Mouse (Mus musculus): ENCODE data around the gene Eif5a. TPM values are rescaled to one million over a fixed set of nuclear protein-coding genes. Genes with fewer than 3 reads are reported as not detected.

Eif5a gene
- polyA plus RNA-seq, 1 experiment from 2014 or later, result 2,006 TPM

GRCm38 (mm10) chr11:69945216-69945615, 23.5 kb upstream of the Eif5a start:
- 0 out of 2 replicates have a peak overlapping the region, but pooled peaks have one; percentile 20 for H3K4me2 ChIP-seq

GRCm38 (mm10) chr11:69940962-69941361, 19.2 kb upstream of the Eif5a start:
- Histone ChIP-seq H3K27me3 (ENCODE audit: insufficient read depth, low read length) (peaks cover 14% of the 10 kb centered on the region), H3K9ac (no peak overlapping the region), H3K27ac (ENCODE audit: low read depth) (no peak overlapping the region), H3K4me3 (ENCODE audit: low read depth, low read length) (no peak overlapping the region), H3K36me3 (ENCODE audit: insufficient read depth) (peaks cover 34% of the 10 kb centered on the region; the same call in 1 of the 2 replicates), H3K4me2 (no peak overlapping the region), H3K4me1 (ENCODE audit: insufficient read depth) (peaks cover 10% of the 10 kb centered on the region; the same call in 1 of the 2 replicates), H3K9me3 (ENCODE audit: low read depth, low read length) (no peaks in the 10 kb centered on the region)
- ATAC-seq (ENCODE audit: insufficient read depth) (no peak), DNase-seq (no peak)
- 56% methylated on average over 4 of the region's 4 CpGs for WGBS
- TF ChIP-seq CTCF (IDR thresholded peaks at IDR 0.05; ENCODE audit: low read depth), result no peak

More at GRCm38 (mm10) chr11:69945216-69945615, 23.5 kb upstream of the Eif5a start:
- ATAC-seq (ENCODE audit: insufficient read depth) (no peak), DNase-seq (no peak)
- no peak overlapping the region for H3K4me3 ChIP-seq (ENCODE audit: low read depth, low read length)
- no peaks in the 10 kb centered on the region for H3K9me3 ChIP-seq (ENCODE audit: low read depth, low read length)
- no peaks in the 10 kb centered on the region for H3K27me3 ChIP-seq (ENCODE audit: insufficient read depth, low read length)
- no peak for TF ChIP-seq CTCF (IDR thresholded peaks at IDR 0.05; ENCODE audit: low read depth)
- no peak overlapping the region for H3K9ac ChIP-seq
- 62% methylated on average over 13 of the region's 13 CpGs for WGBS
- peaks cover 34% of the 10 kb centered on the region; the same call in 1 of the 2 replicates for H3K36me3 ChIP-seq (ENCODE audit: insufficient read depth)
- H3K4me1 ChIP-seq (ENCODE audit: insufficient read depth), result peaks cover 13% of the 10 kb centered on the region; the same call in 1 of the 2 replicates
- no peak overlapping the region for H3K27ac ChIP-seq (ENCODE audit: low read depth)

- Histone ChIP-seq H3K4me3 (ENCODE audit: low read depth, low read length) (no peak overlapping the region), H3K9me3 (ENCODE audit: low read depth, low read length) (no peaks in the 10 kb centered on the region), H3K9ac (no peak overlapping the region), H3K4me2 (no peak overlapping the region), H3K27me3 (ENCODE audit: insufficient read depth, low read length) (peaks cover 26% of the 10 kb centered on the region), H3K36me3 (ENCODE audit: insufficient read depth) (peaks cover 23% of the 10 kb centered on the region; the same call in 1 of the 2 replicates), H3K27ac (ENCODE audit: low read depth) (no peak overlapping the region), H3K4me1 (ENCODE audit: insufficient read depth) (peaks cover 6% of the 10 kb centered on the region; the same call in 1 of the 2 replicates)
- 88% methylated on average over 17 of the region's 17 CpGs for WGBS
- DNase-seq (no peak), ATAC-seq (ENCODE audit: insufficient read depth) (no peak)
- no peak for TF ChIP-seq CTCF (IDR thresholded peaks at IDR 0.05; ENCODE audit: low read depth)
These were observed 18.0 kb upstream of the Eif5a start for GRCm38 (mm10) chr11:69939731-69940130.

GRCm38 (mm10) chr11:69939181-69939580, 17.4 kb upstream of the Eif5a start:
- TF ChIP-seq CTCF (IDR thresholded peaks at IDR 0.05; ENCODE audit: low read depth), result no peak
- DNase-seq, result no peak
- Histone ChIP-seq H3K36me3 (ENCODE audit: insufficient read depth) (peaks cover 17% of the 10 kb centered on the region; the same call in 1 of the 2 replicates), H3K4me3 (ENCODE audit: low read depth, low read length) (no peak overlapping the region), H3K27me3 (ENCODE audit: insufficient read depth, low read length) (peaks cover 28% of the 10 kb centered on the region), H3K4me1 (ENCODE audit: insufficient read depth) (peaks cover 6% of the 10 kb centered on the region; the same call in 1 of the 2 replicates), H3K9me3 (ENCODE audit: low read depth, low read length) (no peaks in the 10 kb centered on the region), H3K9ac (no peak overlapping the region), H3K4me2 (no peak overlapping the region), H3K27ac (ENCODE audit: low read depth) (no peak overlapping the region)
- WGBS, result 59% methylated on average over 5 of the region's 5 CpGs
- ATAC-seq (ENCODE audit: insufficient read depth), result no peak

GRCm38 (mm10) chr11:69938401-69938979, 16.7 kb upstream of the Eif5a start:
- Histone ChIP-seq H3K27me3 (ENCODE audit: insufficient read depth, low read length) (peaks cover 28% of the 10 kb centered on the region), H3K9me3 (ENCODE audit: low read depth, low read length) (no peaks in the 10 kb centered on the region), H3K27ac (ENCODE audit: low read depth) (no peak overlapping the region), H3K9ac (no peak overlapping the region), H3K4me3 (ENCODE audit: low read depth, low read length) (no peak overlapping the region), H3K36me3 (ENCODE audit: insufficient read depth) (peaks cover 12% of the 10 kb centered on the region; the same call in 1 of the 2 replicates), H3K4me2 (no peak overlapping the region), H3K4me1 (ENCODE audit: insufficient read depth) (peaks cover 6% of the 10 kb centered on the region; the same call in 1 of the 2 replicates)
- 26% methylated on average over 9 of the region's 9 CpGs for WGBS
- TF ChIP-seq CTCF (IDR thresholded peaks at IDR 0.05; ENCODE audit: low read depth), result no peak
- no peak for DNase-seq
- no peak for ATAC-seq (ENCODE audit: insufficient read depth)

- ATAC-seq (ENCODE audit: insufficient read depth) (no peak), DNase-seq (no peak)
These were observed 16.1 kb upstream of the Eif5a start for GRCm38 (mm10) chr11:69937834-69938233.

GRCm38 (mm10) chr11:69937385-69937784, 15.6 kb upstream of the Eif5a start:
- H3K27me3 ChIP-seq (ENCODE audit: insufficient read depth, low read length), result peaks cover 28% of the 10 kb centered on the region
- H3K4me3 ChIP-seq (ENCODE audit: low read depth, low read length), result no peak overlapping the region
- TF ChIP-seq CTCF (IDR thresholded peaks at IDR 0.05; ENCODE audit: low read depth), result no peak
- WGBS, result 28% methylated on average over 4 of the region's 4 CpGs
- DNase-seq (no peak), ATAC-seq (ENCODE audit: insufficient read depth) (no peak)
- no peaks in the 10 kb centered on the region for H3K9me3 ChIP-seq (ENCODE audit: low read depth, low read length)
- H3K27ac ChIP-seq (ENCODE audit: low read depth), result no peak overlapping the region
- peak overlapping the region; percentile 99; the same call in 1 of the 2 replicates for H3K4me2 ChIP-seq
- 0 out of 2 replicates have a peak, but pooled peaks cover 5% of the 10 kb centered on the region for H3K36me3 ChIP-seq (ENCODE audit: insufficient read depth)
- no peak overlapping the region for H3K9ac ChIP-seq
- peaks cover 6% of the 10 kb centered on the region; the same call in 1 of the 2 replicates for H3K4me1 ChIP-seq (ENCODE audit: insufficient read depth)

More at GRCm38 (mm10) chr11:69937834-69938233, 16.1 kb upstream of the Eif5a start:
- no peak for TF ChIP-seq CTCF (IDR thresholded peaks at IDR 0.05; ENCODE audit: low read depth)
- 73% methylated on average over 5 of the region's 5 CpGs for WGBS
- Histone ChIP-seq H3K4me1 (ENCODE audit: insufficient read depth) (peaks cover 6% of the 10 kb centered on the region; the same call in 1 of the 2 replicates), H3K27me3 (ENCODE audit: insufficient read depth, low read length) (peaks cover 28% of the 10 kb centered on the region), H3K27ac (ENCODE audit: low read depth) (no peak overlapping the region), H3K4me3 (ENCODE audit: low read depth, low read length) (no peak overlapping the region), H3K4me2 (no peak overlapping the region), H3K9me3 (ENCODE audit: low read depth, low read length) (no peaks in the 10 kb centered on the region), H3K9ac (no peak overlapping the region), H3K36me3 (ENCODE audit: insufficient read depth) (peaks cover 9% of the 10 kb centered on the region; the same call in 1 of the 2 replicates)
